Mouse (Mus musculus) B cell, adult 2 months (primary cell): ENCODE results near the gene Chrna1.

Experiments used
- DNase-seq, 2 experiments: peaks; one replicate each; pipeline ENCODE4 v3.0.0; 2022

Chrna1 gene

GRCm38 (mm10) chr2:73554389-73554788 is 25.7 kb downstream of the Chrna1 start:
- no peak for DNase-seq

- DNase-seq, result no peak
Observed at GRCm38 (mm10) chr2:73552926-73553325, 27.2 kb downstream of the Chrna1 start.

- DNase-seq, result peak; percentile 60 to 62
Observed at GRCm38 (mm10) chr2:73550725-73551124, 29.4 kb downstream of the Chrna1 start.

- no peak for DNase-seq
Observed at GRCm38 (mm10) chr2:73548542-73548941, 31.6 kb downstream of the Chrna1 start.

GRCm38 (mm10) chr2:73547256-73547655 is 32.9 kb downstream of the Chrna1 start:
- no peak for DNase-seq

GRCm38 (mm10) chr2:73545556-73545955 is 34.6 kb downstream of the Chrna1 start:
- no peak for DNase-seq

GRCm38 (mm10) chr2:73540450-73541162 is 39.5 kb downstream of the Chrna1 start:
- DNase-seq, result peak; percentile 63 to 72

GRCm38 (mm10) chr2:73539697-73540096 is 40.4 kb downstream of the Chrna1 start:
- DNase-seq, result peak; percentile 75 to 76

GRCm38 (mm10) chr2:73539141-73539540 is 41.0 kb downstream of the Chrna1 start:
- no peak for DNase-seq

- no peak for DNase-seq
Observed at GRCm38 (mm10) chr2:73538590-73538989, 41.5 kb downstream of the Chrna1 start.

GRCm38 (mm10) chr2:73536091-73536783 is 43.9 kb downstream of the Chrna1 start:
- DNase-seq, result no peak

- DNase-seq, result no peak
Observed at GRCm38 (mm10) chr2:73534720-73535119, 45.4 kb downstream of the Chrna1 start.

GRCm38 (mm10) chr2:73530487-73530886 is 49.7 kb downstream of the Chrna1 start:
- no peak for DNase-seq

GRCm38 (mm10) chr2:73529356-73530330 is 50.5 kb downstream of the Chrna1 start, which contains the start of gene Wipf1:
Gene Wipf1, minus strand, starts transcription at chr2:73529734.
- DNase-seq, result peak in 1 of 2 experiments; percentile 33

- peak in 1 of 2 experiments; percentile 44 for DNase-seq
Observed at GRCm38 (mm10) chr2:73528516-73529355, 51.4 kb downstream of the Chrna1 start.

GRCm38 (mm10) chr2:73527956-73528355 is 52.2 kb downstream of the Chrna1 start:
- DNase-seq, result no peak

- DNase-seq, result no peak
Observed at GRCm38 (mm10) chr2:73526691-73527090, 53.4 kb downstream of the Chrna1 start.

GRCm38 (mm10) chr2:73522891-73523290 is 57.2 kb downstream of the Chrna1 start:
- no peak for DNase-seq

- no peak for DNase-seq
Observed at GRCm38 (mm10) chr2:73522336-73522735, 57.8 kb downstream of the Chrna1 start.

GRCm38 (mm10) chr2:73521737-73522136 is 58.4 kb downstream of the Chrna1 start:
- DNase-seq, result no peak

GRCm38 (mm10) chr2:73518966-73519365 is 61.2 kb downstream of the Chrna1 start:
- no peak for DNase-seq

GRCm38 (mm10) chr2:73518311-73518710 is 61.8 kb downstream of the Chrna1 start:
- DNase-seq, result no peak
